Mouse (Mus musculus) stomach, embryonic 15.5 days (tissue): Measurements from ENCODE around the gene Chkb. TPM values are rescaled to one million over a fixed set of nuclear protein-coding genes. Genes with fewer than 3 reads are reported as not detected.
"Not testable (repeated sequence)": the region's sequence is repeated elsewhere in the genome, so short reads cannot be mapped to it uniquely, and the experiment has no call there.

ENCODE experiments used
- ATAC-seq: fragments of 200-750 bp; cut with Nextera tagmentation; 2 replicates; pipeline ENCODE4 v1.8.0; 2017; ENCODE audit warnings: low read depth, moderate number of reproducible peaks, moderate TSS enrichment; ENCODE audit not compliant: insufficient read depth, low FRiP score
- H3K27ac ChIP-seq: fragments of 300-500 bp; sonication (generic); 2 replicates; pipeline ENCODE4 v1.5.1; 2015; ENCODE audit warnings: mild to moderate bottlenecking, inconsistent platforms
- H3K27me3 ChIP-seq: fragments of 300-500 bp; sonication (generic); replicated peaks from 2 replicates; pipeline ENCODE4 v1.6.1; 2015; ENCODE audit warnings: inconsistent platforms
- H3K36me3 ChIP-seq: fragments of 300-500 bp; sonication (generic); 2 replicates; pipeline ENCODE4 v1.6.1; 2015; ENCODE audit warnings: inconsistent platforms
- H3K4me1 ChIP-seq: fragments of 300-500 bp; sonication (generic); 2 replicates; pipeline ENCODE4 v1.6.1; 2015; ENCODE audit warnings: inconsistent platforms
- H3K4me2 ChIP-seq: fragments of 300-500 bp; sonication (generic); 2 replicates; pipeline ENCODE4 v1.6.1; 2015; ENCODE audit warnings: mild to moderate bottlenecking, inconsistent platforms
- H3K4me3 ChIP-seq: fragments of 300-500 bp; sonication (generic); replicated peaks from 2 replicates; pipeline ENCODE4 v1.5.1; 2015; ENCODE audit warnings: inconsistent platforms
- H3K9ac ChIP-seq: fragments of 300-500 bp; sonication (generic); 2 replicates; pipeline ENCODE4 v1.6.1; 2015; ENCODE audit warnings: inconsistent platforms
- H3K9me3 ChIP-seq: fragments of 300-500 bp; sonication (generic); 2 replicates; pipeline ENCODE4 v1.6.1; 2016; ENCODE audit warnings: inconsistent platforms
- WGBS: fragments of 180-500 bp; shearing (Covaris S2); methylation state at CpG from one replicate; pipeline ENCODE4 v1.1.7; 2015; 5-methylcytosine and 5-hydroxymethylcytosine counted together
- polyA plus RNA-seq: library from polyadenylated mRNA; unstranded; fragments of >200 nt; fragmentation: Nextera tagmentation; extraction: Ambion mirVana; gene quantifications from 2 replicates; pipeline ENCODE4 v1.2.1, GENCODE M21; 2015

The Chkb gene
- polyA plus RNA-seq, 1 experiment from 2014 or later: 51.3 TPM

DNA sequence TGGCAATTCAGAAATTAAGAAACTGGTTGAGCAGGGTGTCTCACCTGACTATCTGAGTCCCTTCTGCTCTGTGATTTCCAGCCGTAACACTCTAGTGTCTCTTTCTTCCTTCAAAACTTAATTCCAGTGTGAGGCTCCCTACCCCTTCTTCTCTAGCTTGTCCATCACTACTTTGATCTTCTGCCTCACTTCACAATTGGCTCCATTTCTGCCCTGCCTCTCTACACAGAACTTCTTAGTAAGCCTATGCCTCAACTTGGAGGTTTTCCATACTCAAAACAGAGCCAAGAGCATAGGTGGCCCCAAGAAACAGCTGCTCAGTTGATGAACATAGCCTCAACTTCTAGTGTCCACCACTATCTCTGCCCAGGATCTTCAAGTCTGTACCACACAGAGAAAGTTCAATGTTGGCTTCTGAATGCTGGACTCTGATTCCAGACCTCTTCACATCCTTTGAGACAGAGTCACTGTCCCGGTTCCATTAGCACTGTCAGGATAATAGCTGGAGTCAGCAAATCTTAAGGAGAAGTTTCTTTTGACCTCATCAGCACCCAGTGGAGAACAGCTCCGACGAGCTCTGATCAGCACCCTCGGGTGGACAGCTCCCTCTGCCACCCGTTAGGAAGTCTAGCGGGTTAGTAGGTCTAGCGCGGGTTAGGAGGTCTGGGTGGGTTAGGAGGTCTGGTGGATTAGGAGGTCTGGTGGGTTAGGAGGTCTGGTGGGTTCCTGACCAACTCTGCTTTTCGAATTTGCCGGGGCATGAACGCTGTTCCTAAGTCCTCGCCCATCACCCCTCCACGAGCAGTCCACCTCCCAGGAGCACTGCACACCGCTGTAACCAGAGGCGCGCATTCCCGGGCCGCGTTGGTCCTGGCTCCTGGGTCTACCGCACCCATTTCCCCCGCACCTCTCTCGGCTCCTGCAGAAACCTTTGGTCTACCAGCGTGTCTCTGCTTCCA, 23.5 kb upstream of the Chkb start:
- WGBS: 4% methylated on average over 24 of the region's 24 CpGs
- 0 out of 2 replicates have a peak, but pooled peaks have one; percentile 50 for ATAC-seq

DNA sequence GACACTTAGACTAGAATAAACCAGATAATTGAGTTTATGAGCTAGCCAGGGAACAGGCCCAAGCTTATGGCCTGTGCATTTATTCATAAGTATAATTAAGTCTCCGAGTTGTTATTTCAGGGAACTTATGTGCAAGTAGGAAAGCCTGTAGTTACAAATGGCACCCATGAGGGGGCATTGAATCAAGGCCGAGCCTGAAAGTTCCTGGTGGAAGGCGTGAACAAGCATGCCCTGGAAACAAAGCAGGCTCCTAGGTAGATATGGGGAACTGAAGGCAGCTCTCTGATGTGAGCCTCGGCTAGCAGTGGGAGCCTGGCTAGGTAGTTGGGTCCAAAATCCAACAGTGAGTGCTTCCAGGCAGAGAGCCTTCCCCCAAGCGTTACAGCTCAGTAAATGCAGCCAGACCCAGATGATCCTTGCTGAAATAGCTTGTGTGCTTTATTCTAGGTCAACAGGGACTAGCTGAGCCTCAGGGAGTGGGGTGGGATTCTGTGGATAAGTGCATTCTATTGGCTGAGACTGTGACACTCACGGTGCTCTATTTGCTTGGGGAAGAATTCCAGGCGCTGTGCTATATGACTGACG, 12.9 kb upstream of the Chkb start:
- Histone ChIP-seq H3K4me3 (no peak overlapping the region), H3K9ac (no peak overlapping the region), H3K4me1 (no peaks in the 10 kb centered on the region), H3K36me3 (no peaks in the 10 kb centered on the region), H3K9me3 (no peaks in the 10 kb centered on the region), H3K27me3 (no peaks in the 10 kb centered on the region), H3K4me2 (no peak overlapping the region), H3K27ac (no peak overlapping the region)
- 38% methylated on average over 8 of the region's 8 CpGs for WGBS
- no peak for ATAC-seq

More for the DNA sequence above, 23.5 kb upstream of the Chkb start:
- H3K4me1 ChIP-seq: peaks cover 9% of the 10 kb centered on the region
- no peaks in the 10 kb centered on the region for H3K9me3 ChIP-seq
- no peak overlapping the region for H3K27ac ChIP-seq
- no peak overlapping the region for H3K9ac ChIP-seq
- H3K4me3 ChIP-seq: peak overlapping the region; percentile 46
- H3K4me2 ChIP-seq: peak overlapping the region; percentile 82
- H3K36me3 ChIP-seq: no peaks in the 10 kb centered on the region
- peaks cover 25% of the 10 kb centered on the region for H3K27me3 ChIP-seq

DNA sequence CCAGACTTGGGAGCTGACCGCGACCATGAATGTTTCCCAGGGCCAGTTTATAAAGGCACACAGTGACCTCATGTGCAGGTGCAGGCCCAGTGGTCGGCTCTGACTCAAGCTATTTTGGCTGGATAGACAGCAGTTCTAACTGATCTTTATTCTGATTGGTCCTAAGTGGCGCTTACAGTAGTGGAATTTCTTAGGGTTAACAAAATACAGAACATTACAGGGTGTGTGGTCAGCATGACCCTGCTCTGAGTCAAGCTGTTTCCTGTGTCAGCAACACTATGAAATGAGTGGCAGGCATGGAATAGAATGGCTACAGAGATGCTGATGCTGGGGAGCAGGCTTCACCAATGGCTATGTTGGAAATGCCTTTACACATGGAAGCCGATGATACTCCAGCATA, 6.2 kb upstream of the Chkb start:
- Histone ChIP-seq H3K36me3 (no peaks in the 10 kb centered on the region), H3K4me1 (no peaks in the 10 kb centered on the region), H3K27me3 (no peaks in the 10 kb centered on the region), H3K9ac (no peak overlapping the region), H3K9me3 (no peaks in the 10 kb centered on the region), H3K27ac (no peak overlapping the region), H3K4me2 (no peak overlapping the region), H3K4me3 (no peak overlapping the region)
- no peak for ATAC-seq
- WGBS: 80% methylated on average over 5 of the region's 5 CpGs

- Histone ChIP-seq H3K36me3 (no peaks in the 10 kb centered on the region), H3K9me3 (no peaks in the 10 kb centered on the region), H3K4me3 (no peak overlapping the region), H3K27ac (no peak overlapping the region), H3K4me1 (no peaks in the 10 kb centered on the region), H3K4me2 (no peak overlapping the region), H3K9ac (no peak overlapping the region), H3K27me3 (no peaks in the 10 kb centered on the region)
- no peak for ATAC-seq
- 56% methylated on average over 3 of the region's 3 CpGs for WGBS
These were observed 4.4 kb upstream of the Chkb start for GRCm38 (mm10) chr15:89434136-89434535.

DNA sequence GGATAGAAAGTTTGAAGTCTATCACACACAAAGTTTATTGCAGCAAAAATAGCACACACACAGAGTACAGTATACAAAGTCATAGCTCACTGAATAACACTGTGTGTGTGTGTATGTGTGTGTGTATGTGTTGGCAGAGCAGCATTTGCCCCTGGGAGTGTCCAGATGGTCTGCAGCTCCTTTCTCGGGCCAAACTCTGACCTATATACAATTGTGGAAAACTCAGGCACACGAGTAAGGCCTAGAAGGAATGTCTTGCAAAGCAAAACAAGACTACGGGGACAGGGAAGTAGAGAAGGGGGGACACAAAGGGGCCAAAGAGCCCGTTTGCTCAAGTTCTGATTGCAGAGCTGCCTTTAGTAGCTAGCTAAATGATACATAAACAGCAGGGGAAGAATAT, 3.2 kb upstream of the Chkb start:
- no peaks in the 10 kb centered on the region for H3K9me3 ChIP-seq
- H3K27ac ChIP-seq: no peak overlapping the region
- H3K36me3 ChIP-seq: no peaks in the 10 kb centered on the region
- peaks cover 7% of the 10 kb centered on the region for H3K4me1 ChIP-seq
- H3K4me2 ChIP-seq: no peak overlapping the region
- H3K27me3 ChIP-seq: no peaks in the 10 kb centered on the region
- ATAC-seq: no peak
- H3K4me3 ChIP-seq: no peak overlapping the region
- H3K9ac ChIP-seq: no peak overlapping the region
- WGBS: 79% methylated on average over 4 of the region's 4 CpGs

- ATAC-seq: no peak
- H3K4me2 ChIP-seq: no peak overlapping the region
- peaks cover 7% of the 10 kb centered on the region for H3K4me1 ChIP-seq
- no peaks in the 10 kb centered on the region for H3K9me3 ChIP-seq
- H3K4me3 ChIP-seq: no peak overlapping the region
- WGBS: 93% methylated on average over 6 of the region's 6 CpGs
- H3K9ac ChIP-seq: no peak overlapping the region
- H3K36me3 ChIP-seq: no peaks in the 10 kb centered on the region
- no peak overlapping the region; the same call in 1 of the 2 replicates for H3K27ac ChIP-seq
- no peaks in the 10 kb centered on the region for H3K27me3 ChIP-seq
These were observed 2.1 kb upstream of the Chkb start for GRCm38 (mm10) chr15:89431806-89432205.

- Histone ChIP-seq H3K9ac (no peak overlapping the region), H3K36me3 (0 out of 2 replicates have a peak, but pooled peaks cover 3% of the 10 kb centered on the region), H3K27me3 (no peaks in the 10 kb centered on the region), H3K9me3 (no peaks in the 10 kb centered on the region), H3K4me1 (peaks cover 7% of the 10 kb centered on the region), H3K4me3 (no peak overlapping the region), H3K27ac (no peak overlapping the region), H3K4me2 (no peak overlapping the region)
- 84% methylated on average over 3 of the region's 3 CpGs for WGBS
- no peak for ATAC-seq
These were observed 1.6 kb upstream of the Chkb start for GRCm38 (mm10) chr15:89431271-89431670.

DNA sequence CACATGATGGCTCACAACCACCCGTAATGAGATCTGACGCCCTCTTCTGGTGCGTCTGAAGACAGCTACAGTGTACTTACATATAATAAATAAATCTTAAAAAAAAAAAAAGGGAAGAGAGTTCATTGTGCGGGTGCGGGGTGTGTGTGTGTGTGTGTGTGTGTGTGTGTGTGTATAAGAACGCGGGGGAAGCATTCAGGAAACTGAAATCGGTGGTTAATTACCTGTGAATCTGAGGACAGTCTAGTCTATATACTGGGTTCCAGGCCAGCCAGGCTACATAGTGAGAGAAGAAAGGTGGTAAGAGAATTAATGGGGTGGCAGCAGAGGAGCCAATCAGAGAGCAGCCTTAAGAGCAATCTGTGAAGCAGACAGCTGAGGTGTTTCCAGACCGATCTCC, 1.1 kb upstream of the Chkb start:
- not testable (repeated sequence) for H3K4me1 ChIP-seq, H3K4me2 ChIP-seq, ATAC-seq, H3K27ac ChIP-seq, H3K36me3 ChIP-seq, H3K9me3 ChIP-seq, H3K27me3 ChIP-seq, H3K4me3 ChIP-seq, H3K9ac ChIP-seq
- 79% methylated on average over 9 of the region's 9 CpGs for WGBS

DNA sequence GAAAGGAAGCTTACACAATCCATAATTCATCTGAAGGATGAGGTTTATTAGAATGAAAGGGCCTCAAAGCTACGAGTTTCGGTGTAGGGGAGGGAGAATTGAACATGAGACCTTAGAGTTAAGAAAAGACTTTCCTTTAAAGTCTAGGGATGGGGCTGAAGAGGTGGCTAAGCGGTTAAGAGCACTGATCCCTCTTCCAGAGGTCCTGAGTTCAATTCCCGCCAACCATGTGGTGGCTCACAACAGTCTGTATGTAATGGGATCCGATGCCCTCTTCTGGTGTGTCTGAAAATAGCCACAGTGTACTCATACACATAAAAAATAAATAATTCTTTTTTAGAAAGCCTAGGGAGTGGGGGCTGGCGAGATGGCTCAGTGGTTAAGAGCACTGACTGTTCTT, 633 bp upstream of the Chkb start:
- no peaks in the 10 kb centered on the region for H3K9me3 ChIP-seq
- no peak for ATAC-seq
- H3K4me3 ChIP-seq: peak overlapping the region; percentile 73
- peak overlapping the region; percentile 62; the same call in 1 of the 2 replicates for H3K9ac ChIP-seq
- H3K27me3 ChIP-seq: no peaks in the 10 kb centered on the region
- 0 out of 2 replicates have a peak, but pooled peaks cover 4% of the 10 kb centered on the region for H3K36me3 ChIP-seq
- peak overlapping the region; percentile 94 for H3K4me2 ChIP-seq
- H3K27ac ChIP-seq: peak overlapping the region; percentile 98
- 36% methylated on average over 6 of the region's 6 CpGs for WGBS
- peaks cover 7% of the 10 kb centered on the region for H3K4me1 ChIP-seq

- Histone ChIP-seq H3K4me3 (peak overlapping the region; percentile 73), H3K4me1 (peaks cover 7% of the 10 kb centered on the region), H3K9ac (peak overlapping the region; percentile 62), H3K9me3 (no peaks in the 10 kb centered on the region), H3K36me3 (0 out of 2 replicates have a peak, but pooled peaks cover 4% of the 10 kb centered on the region), H3K27ac (peak overlapping the region; percentile 98), H3K27me3 (no peaks in the 10 kb centered on the region), H3K4me2 (peak overlapping the region; percentile 94)
- peak; percentile 31; the same call in 1 of the 2 replicates for ATAC-seq
- 4% methylated on average over 22 of the region's 22 CpGs for WGBS
These were observed 822 bp downstream of the Chkb start for GRCm38 (mm10) chr15:89428821-89429351.

GRCm38 (mm10) chr15:89428136-89428790, 1.4 kb downstream of the Chkb start:
- no peak for ATAC-seq
- WGBS: 81% methylated on average over 19 of the region's 19 CpGs
- H3K4me1 ChIP-seq: peaks cover 7% of the 10 kb centered on the region
- 0 out of 2 replicates have a peak, but pooled peaks cover 4% of the 10 kb centered on the region for H3K36me3 ChIP-seq
- H3K27ac ChIP-seq: no peak overlapping the region
- peak overlapping the region; percentile 94 for H3K4me2 ChIP-seq
- H3K9ac ChIP-seq: no peak overlapping the region
- no peaks in the 10 kb centered on the region for H3K27me3 ChIP-seq
- H3K9me3 ChIP-seq: no peaks in the 10 kb centered on the region
- peak overlapping the region; percentile 73 for H3K4me3 ChIP-seq
